11 mouse cellular contexts compared by ENCODE assay signal in the genomic region with DNA sequence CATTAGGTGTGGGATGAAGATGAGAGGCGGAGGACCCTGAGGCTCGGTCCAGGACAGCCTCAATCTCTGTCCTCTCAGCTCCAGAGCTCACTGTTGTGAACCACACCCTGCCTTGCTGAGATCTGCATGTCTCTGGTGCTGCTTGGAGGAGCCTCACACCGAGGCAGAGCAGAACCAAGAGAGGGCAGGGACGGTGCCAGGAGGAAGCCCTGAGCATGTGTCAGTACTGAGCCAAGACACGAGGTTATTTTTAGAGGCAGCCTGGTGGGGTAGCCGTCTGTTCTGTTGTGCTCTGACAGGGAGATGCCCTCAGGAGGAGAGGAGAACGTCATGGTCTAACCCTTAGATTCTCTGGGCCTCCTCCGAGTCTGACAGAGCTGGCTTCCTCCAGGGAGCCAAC. TPM values are rescaled to one million over a fixed set of nuclear protein-coding genes. Genes with fewer than 3 reads are reported as not detected.
DNase-seq lines count a peak whose midpoint lies in the region; ATAC-seq lines count a peak whose summit lies in the region.
"Had no signal": no experiment of that assay in that cellular context is flagged by ENCODE, and none has a peak within 500 bp of the region (broad histone marks: within the 10 kb centered on the region; RNA-seq: fewer than 3 reads in every experiment).

No protein-coding gene starts in this region.

- H3K4me3 ChIP-seq in heart, embryonic 15.5 days: no peak overlapping the region
- H3K4me3 ChIP-seq: forebrain, embryonic 10.5 days; intestine, embryonic 15.5 days; limb, embryonic 12.5 days; midbrain, embryonic 12.5 days had no signal

- 0 out of 2 replicates have a peak, but pooled peaks have one; percentile 36 for ATAC-seq in heart, embryonic 15.5 days (replicated peaks; ENCODE audit: insufficient number of reproducible peaks, insufficient read depth, low FRiP score, low read depth)
- ATAC-seq in common myeloid progenitor, adult 5-6 weeks (replicated peaks; ENCODE audit: low read depth, poor library complexity, severe bottlenecking): peak; percentile 45
- ATAC-seq: intestine, embryonic 15.5 days had no signal

- no peak overlapping the region for H3K4me2 ChIP-seq in heart, embryonic 15.5 days
- H3K4me2 ChIP-seq: intestine, embryonic 15.5 days; limb, embryonic 12.5 days; midbrain, embryonic 12.5 days had no signal

- no peak overlapping the region for H3K9ac ChIP-seq in heart, embryonic 15.5 days
- H3K9ac ChIP-seq: intestine, embryonic 15.5 days; limb, embryonic 12.5 days; midbrain, embryonic 12.5 days had no signal

- peaks cover 23% of the 10 kb centered on the region for H3K4me1 ChIP-seq in heart, embryonic 15.5 days (replicated peaks)

- no peak overlapping the region for H3K27ac ChIP-seq in heart, embryonic 15.5 days
- H3K27ac ChIP-seq: intestine, embryonic 15.5 days; limb, embryonic 12.5 days; midbrain, embryonic 12.5 days had no signal

- no peak for DNase-seq in heart, postnatal 4 days
- DNase-seq in 3T3-L1 (ENCODE audit: low read depth, low spot score): peak; percentile 72
- peak; percentile 12 for DNase-seq in ES-CJ7 (ENCODE audit: low read depth, low spot score)
- no peak for DNase-seq in spleen, adult 18-20 months
- DNase-seq in natural killer cell, adult 2 months (ENCODE audit: low spot score in 2 of 2): no peak

- peaks cover 5% of the 10 kb centered on the region; the same call in 1 of the 2 replicates for H3K9me3 ChIP-seq in heart, embryonic 15.5 days (replicated peaks)
- H3K9me3 ChIP-seq: forebrain, embryonic 10.5 days; intestine, embryonic 15.5 days; limb, embryonic 12.5 days; midbrain, embryonic 12.5 days had no signal

- H3K27me3 ChIP-seq in heart, embryonic 15.5 days: peaks cover 100% of the 10 kb centered on the region
- H3K27me3 ChIP-seq: intestine, embryonic 15.5 days had no signal

- H3K36me3 ChIP-seq in heart, embryonic 15.5 days: no peaks in the 10 kb centered on the region
- H3K36me3 ChIP-seq: forebrain, embryonic 10.5 days; intestine, embryonic 15.5 days; limb, embryonic 12.5 days; midbrain, embryonic 12.5 days had no signal

- 30% methylated on average over 8 of the region's 8 CpGs for WGBS in heart, embryonic 15.5 days

RNA-seq across cellular contexts. Expression of gene Tle3, which starts 50.3 kb away (rescaled TPM):
- 7.3 and 14.3 TPM in 2 replicates for polyA plus RNA-seq in heart, embryonic 15.5 days (2015; fragmentation: Nextera tagmentation; extraction: Ambion mirVana)
- total RNA-seq in heart, postnatal 4 days (2021): 10 to 100 TPM; 23.2 to 27.9 TPM
- 42.9 and 67.2 TPM in 2 replicates for total RNA-seq in common myeloid progenitor, adult 5-6 weeks (2017)

Comparison
In these comparisons a context has a peak if more than half of its experiments do, and no peak if none do; other contexts are left out.
1. DNase-seq: peak in 3T3-L1 (single experiment) and ES-CJ7 (single experiment); none in heart, postnatal 4 days (single experiment), spleen, adult 18-20 months (0 of 2) and natural killer cell, adult 2 months (0 of 2).